8 mouse cellular contexts compared by ENCODE assay signal in the genomic region with DNA sequence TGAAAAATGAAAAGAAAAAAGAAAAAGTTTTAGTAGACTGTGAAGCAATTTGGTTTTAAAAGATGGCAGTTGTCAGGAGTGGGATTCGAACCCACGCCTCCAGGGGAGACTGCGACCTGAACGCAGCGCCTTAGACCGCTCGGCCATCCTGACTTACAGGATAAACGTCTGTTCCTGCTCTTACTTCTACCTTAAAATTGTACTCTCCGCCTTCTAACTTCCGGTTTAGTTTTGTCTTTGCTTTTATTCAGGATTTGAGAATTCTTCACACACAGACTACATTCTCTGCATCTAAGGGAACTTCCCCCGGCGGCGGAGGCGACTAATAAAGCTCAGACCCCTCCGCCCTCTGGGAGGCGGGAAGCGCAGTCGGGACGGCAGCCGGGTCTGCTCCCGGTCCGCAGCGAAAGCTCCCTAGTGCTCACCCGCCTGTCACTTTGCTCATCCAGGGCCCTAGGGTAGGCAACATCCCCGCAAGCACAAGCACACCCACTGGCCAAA. TPM values are rescaled to one million over a fixed set of nuclear protein-coding genes. Genes with fewer than 3 reads are reported as not detected.
A peak's percentile ranks its signal among the peaks of the same experiment; 100 is the strongest.
DNase-seq lines count a peak whose midpoint lies in the region; TF ChIP-seq lines count a peak whose summit lies in the region.

No protein-coding gene starts in this region.

- H3K4me1 ChIP-seq in MEL (ENCODE audit: control insufficient read depth in 1 of 2, insufficient read depth in 2 of 2, low read length in 2 of 2): peaks cover 0 to 2% of the 10 kb centered on the region in 2 experiments; a peak in 1 of 4 replicates
- no peaks in the 10 kb centered on the region; the same call in 1 of the 2 replicates for H3K4me1 ChIP-seq in cerebellum, adult 2 months (ENCODE audit: control insufficient read depth, insufficient read depth, low read length)

- peaks cover 0 to 5% of the 10 kb centered on the region in 2 experiments; a peak in 1 of 4 replicates for H3K36me3 ChIP-seq in MEL (ENCODE audit: control insufficient read depth in 1 of 2, insufficient read depth in 2 of 2, low read length in 2 of 2)

- TF ChIP-seq RAD21 in MEL (IDR thresholded peaks at IDR 0.05; ENCODE audit: low read depth, low read length): no peak

- H3K27ac ChIP-seq in MEL (ENCODE audit: control insufficient read depth, low read depth, low read length): peak overlapping the region; percentile 64
- H3K27ac ChIP-seq in cerebellum, adult 2 months (ENCODE audit: insufficient read depth, low read length): no peak overlapping the region

- H3K27me3 ChIP-seq in MEL (ENCODE audit: control insufficient read depth in 1 of 2, insufficient read depth in 2 of 2, low read length in 2 of 2): no peaks in the 10 kb centered on the region
- H3K27me3 ChIP-seq in cerebellum, adult 2 months (ENCODE audit: control insufficient read depth, insufficient read depth, low read length): no peaks in the 10 kb centered on the region

- peak overlapping the region; percentile 73 for H3K9ac ChIP-seq in MEL (ENCODE audit: control insufficient read depth, low read depth, low read length, poor library complexity, severe bottlenecking)

- TF ChIP-seq CTCF in MEL (IDR thresholded peaks at IDR 0.05 in 2 of 3, conservative IDR thresholded peaks at IDR 0.05 in 1 of 3; ENCODE audit: control insufficient read depth in 1 of 3, insufficient read depth in 1 of 3, low read depth in 2 of 3, low read length in 3 of 3, poor library complexity in 1 of 3, severe bottlenecking in 1 of 3): no peak
- TF ChIP-seq CTCF in cerebellum, adult 2 months (IDR thresholded peaks at IDR 0.05; ENCODE audit: borderline replicate concordance, insufficient read depth, low read depth, low read length): no peak

- peak overlapping the region; percentile 52 to 92 for H3K4me3 ChIP-seq in MEL (ENCODE audit: control insufficient read depth in 1 of 2, insufficient read depth in 1 of 2, low read depth in 2 of 2, low read length in 2 of 2)
- H3K4me3 ChIP-seq in cerebellum, adult 2 months (replicated peaks; ENCODE audit: insufficient read depth, low read depth, low read length): peak overlapping the region; percentile 72

- H3K9me3 ChIP-seq in MEL (replicated peaks; ENCODE audit: insufficient read depth, low read length): no peaks in the 10 kb centered on the region

- DNase-seq in MEL (ENCODE audit: low read depth, low spot score): peak; percentile 86
- peak; percentile 79 to 80 for DNase-seq in cerebellum, adult 2 months
- DNase-seq in forelimb bud, embryonic 11.5 days (ENCODE audit: low read depth, low spot score): peak; percentile 93
- peak; percentile 77 for DNase-seq in heart, postnatal 4 days
- peak; percentile 60 for DNase-seq in layer of hippocampus, adult 9-11 months
- DNase-seq in lung, postnatal 14 days: peak; percentile 81
- peak; percentile 75 for DNase-seq in ovary, postnatal 36 days (ENCODE audit: low spot score)
- peak; percentile 74 to 75 for DNase-seq in thymus, postnatal 36 days

- WGBS in cerebellum, adult 2 months: under 1% methylated on average over 25 of the region's 25 CpGs

- no peaks in the 10 kb centered on the region; the same call in 1 of the 2 replicates for H3K79me2 ChIP-seq in MEL (ENCODE audit: control insufficient read depth, insufficient read depth, low read length, poor library complexity)

- 0 out of 4 replicates have a peak, but pooled peaks of 1 of the 2 experiments have one; percentile 32 for TF ChIP-seq POLR2A in MEL (IDR thresholded peaks at IDR 0.05; ENCODE audit: control insufficient read depth in 1 of 2, insufficient read depth in 1 of 2, low read depth in 1 of 2, low read length in 2 of 2, poor library complexity in 1 of 2)
- TF ChIP-seq POLR2A in cerebellum, adult 2 months (IDR thresholded peaks at IDR 0.05; ENCODE audit: borderline replicate concordance, insufficient read depth, low read length): no peak

- no peak for TF ChIP-seq EP300 in MEL (IDR thresholded peaks at IDR 0.05; ENCODE audit: low read depth in 1 of 2, low read length in 2 of 2)

TF ChIP-seq in MEL, 35 proteins besides CTCF, POLR2A, EP300 and RAD21:
- TF ChIP-seq NELFE (IDR thresholded peaks at IDR 0.05; ENCODE audit: low read depth, low read length) (no peak), GABPA (IDR thresholded peaks at IDR 0.05; ENCODE audit: low read depth, low read length) (no peak), E2F4 (IDR thresholded peaks at IDR 0.05; ENCODE audit: borderline replicate concordance, low read depth, low read length) (no peak), POLR2AphosphoS2 (IDR thresholded peaks at IDR 0.05; ENCODE audit: low read length) (no peak), TBP (IDR thresholded peaks at IDR 0.05; ENCODE audit: low read depth, low read length) (peak; percentile 100), TAL1 (IDR thresholded peaks at IDR 0.05; ENCODE audit: low read length) (no peak), CHD2 (IDR thresholded peaks at IDR 0.05; ENCODE audit: low read length) (no peak), TCF12 (IDR thresholded peaks at IDR 0.05; ENCODE audit: low read depth, low read length) (no peak)

RNA-seq across cellular contexts. Expression of gene Btn1a1, which starts 12.3 kb away (rescaled TPM):
- 0.07 TPM in 1 of 2 replicates, not detected in the other for total RNA-seq in MEL (2012; rRNA removed)
- under 1 TPM in 1 of 2 experiments, not detected in 1; 0.25 TPM for polyA plus RNA-seq in MEL (2012; ENCODE audit: insufficient read depth in 1 of 2, insufficient read length in 2 of 2, low read depth in 1 of 2, low replicate concordance in 2 of 2, missing spikeins in 1 of 2)
- 0.21 and 0.32 TPM in 2 replicates for polyA plus RNA-seq in cerebellum, adult 2 months (2012; rRNA removed)
- total RNA-seq in heart, postnatal 4 days (2021): under 1 TPM; 0.11 to 0.24 TPM

RNA-seq across cellular contexts. Expression of gene Abt1, which starts 29.7 kb away (rescaled TPM):
- total RNA-seq in MEL (2012; rRNA removed): 12.5 and 16.2 TPM in 2 replicates
- polyA plus RNA-seq in MEL (2012; ENCODE audit: insufficient read depth in 1 of 2, insufficient read length in 2 of 2, low read depth in 1 of 2, low replicate concordance in 2 of 2, missing spikeins in 1 of 2): 10 to 100 TPM in 1 of 2 experiments, not detected in 1; 14.2 TPM
- 9.8 and 10.7 TPM in 2 replicates for polyA plus RNA-seq in cerebellum, adult 2 months (2012; rRNA removed)
- total RNA-seq in heart, postnatal 4 days (2021): 1 to 10 TPM; 5.0 to 5.6 TPM

RNA-seq across cellular contexts. Expression of gene Btn2a2, which starts 35.2 kb away (rescaled TPM):
- not detected in 2 replicates for total RNA-seq in MEL (2012; rRNA removed)
- not detected for polyA plus RNA-seq in MEL (2012; ENCODE audit: insufficient read depth in 1 of 2, insufficient read length in 2 of 2, low read depth in 1 of 2, low replicate concordance in 2 of 2, missing spikeins in 1 of 2)
- polyA plus RNA-seq in cerebellum, adult 2 months (2012; rRNA removed): 0.20 and 0.21 TPM in 2 replicates
- not detected for total RNA-seq in heart, postnatal 4 days (2021)
